Mouse (Mus musculus) liver, adult 2 months (tissue): ENCODE results near the gene Vps26a.

ENCODE experiments used
- CTCF ChIP-seq: fragments of 200-500 bp; IDR thresholded peaks from 2 replicates; pipeline ENCODE4 v1.5.1; 2011; ENCODE audit warnings: low read depth, low read length, control low read depth
- POLR2A ChIP-seq: fragments of 200-500 bp; IDR thresholded peaks from 2 replicates; pipeline ENCODE4 v1.6.1; 2011; ENCODE audit warnings: low read length, control low read depth; ENCODE audit not compliant: insufficient read depth; ENCODE audit errors: extremely low read depth

GRCm38 (mm10) chr10:62422255-62422654 is 64.3 kb downstream of the Vps26a start, which contains the start of gene Hkdc1:
- no peak for TF ChIP-seq CTCF
- no peak for TF ChIP-seq POLR2A
